Mouse (Mus musculus): ENCODE measurements around the gene Gpc6. TPM values are rescaled to one million over a fixed set of nuclear protein-coding genes. Genes with fewer than 3 reads are reported as not detected.

Gpc6 gene
- total and polyA plus RNA-seq, 3 experiments, result not detected

GRCm38 (mm10) chr14:117648199-117648960 is 723.3 kb downstream of the Gpc6 start:
- dilution Hi-C loops (cut with MboI; ENCODE audit: extremely low pct_ligation_motif_present, extremely low pct_unique_long_range_greater_than_20kb, low sequenced_read_pairs), result no loop called here
- no peaks in the 10 kb centered on the region for H3K79me2 ChIP-seq (replicated peaks; ENCODE audit: control insufficient read depth, extremely low read depth, insufficient read depth, poor library complexity, severe bottlenecking)
- in situ Hi-C loops (cut with MboI; ENCODE audit: low pct_ligation_motif_present, low pct_unique_long_range_greater_than_20kb, low sequenced_read_pairs), result no loop called here

GRCm38 (mm10) chr14:117650141-117650540 is 725.0 kb downstream of the Gpc6 start:
- dilution Hi-C loops (cut with MboI; ENCODE audit: extremely low pct_ligation_motif_present, extremely low pct_unique_long_range_greater_than_20kb, low sequenced_read_pairs) (no loop called here), in situ Hi-C loops (cut with MboI; ENCODE audit: low pct_ligation_motif_present, low pct_unique_long_range_greater_than_20kb, low sequenced_read_pairs) (no loop called here)
- TF ChIP-seq USF2 (conservative IDR thresholded peaks at IDR 0.05; ENCODE audit: low read depth, low read length), result no peak
- TF ChIP-seq NRF1 (IDR thresholded peaks at IDR 0.05; ENCODE audit: low read depth, low read length), result no peak
- no peak for TF ChIP-seq IRF4 (IDR thresholded peaks at IDR 0.05; ENCODE audit: low read depth, low read length)
- no peak for TF ChIP-seq CHD1 (IDR thresholded peaks at IDR 0.05; ENCODE audit: low read depth, low read length)
- no peak for TF ChIP-seq RAD21 (IDR thresholded peaks at IDR 0.05; ENCODE audit: low read depth, low read length)
- no peak for TF ChIP-seq CTCF (conservative IDR thresholded peaks at IDR 0.05 in 1 of 2, IDR thresholded peaks at IDR 0.05 in 1 of 2; ENCODE audit: low read depth in 2 of 2, low read length in 2 of 2)
- TF ChIP-seq POLR2AphosphoS2 (IDR thresholded peaks at IDR 0.05; ENCODE audit: low read depth, low read length), result no peak
- no peak for TF ChIP-seq MAX (IDR thresholded peaks at IDR 0.05; ENCODE audit: low read length)
- no peak for TF ChIP-seq EP300 (IDR thresholded peaks at IDR 0.05; ENCODE audit: low read length)
- no peak for TF ChIP-seq MXI1 (IDR thresholded peaks at IDR 0.05; ENCODE audit: low read depth, low read length)
- TF ChIP-seq RCOR1 (conservative IDR thresholded peaks at IDR 0.05; ENCODE audit: low read depth, low read length), result no peak
- no peak for TF ChIP-seq USF1 (IDR thresholded peaks at IDR 0.05; ENCODE audit: low read depth, low read length)
- TF ChIP-seq BHLHE40 (IDR thresholded peaks at IDR 0.05; ENCODE audit: low read depth, low read length), result no peak
- no peak for TF ChIP-seq ZC3H11A (IDR thresholded peaks at IDR 0.05; ENCODE audit: low read depth, low read length)
- TF ChIP-seq TBP (conservative IDR thresholded peaks at IDR 0.05; ENCODE audit: low read depth, low read length), result no peak
- no peaks in the 10 kb centered on the region for H3K9me3 ChIP-seq (replicated peaks; ENCODE audit: low read length)
- no peak overlapping the region for H3K4me2 ChIP-seq (ENCODE audit: insufficient read depth, low read depth, poor library complexity, severe bottlenecking)
- no peaks in the 10 kb centered on the region for H3K79me2 ChIP-seq (replicated peaks; ENCODE audit: control insufficient read depth, extremely low read depth, insufficient read depth, poor library complexity, severe bottlenecking)
- H3K27ac ChIP-seq (ENCODE audit: insufficient read depth, low read depth), result no peak overlapping the region
- H3K9ac ChIP-seq (ENCODE audit: insufficient read depth, low read depth), result no peak overlapping the region
- no peak overlapping the region for H3K4me3 ChIP-seq (replicated peaks in 1 of 3; ENCODE audit: low read depth in 2 of 3, low read length in 2 of 3, poor library complexity in 1 of 3)
- H3K27me3 ChIP-seq (replicated peaks), result no peaks in the 10 kb centered on the region
- no peaks in the 10 kb centered on the region for H3K36me3 ChIP-seq (replicated peaks in 1 of 2; ENCODE audit: control insufficient read depth in 1 of 2, insufficient read depth in 1 of 2, low read length in 1 of 2)
- DNase-seq (ENCODE audit: extremely low read depth), result no peak
- no peaks in the 10 kb centered on the region for H3K4me1 ChIP-seq (ENCODE audit: control insufficient read depth in 1 of 2, insufficient read depth in 2 of 2)

More at GRCm38 (mm10) chr14:117648199-117648960, 723.3 kb downstream of the Gpc6 start:
- H3K4me3 ChIP-seq (replicated peaks in 1 of 3; ENCODE audit: low read depth in 2 of 3, low read length in 2 of 3, poor library complexity in 1 of 3), result no peak overlapping the region
- no peaks in the 10 kb centered on the region for H3K36me3 ChIP-seq (replicated peaks in 1 of 2; ENCODE audit: control insufficient read depth in 1 of 2, insufficient read depth in 1 of 2, low read length in 1 of 2)
- no peak for TF ChIP-seq MYC (IDR thresholded peaks at IDR 0.05; ENCODE audit: low read depth, low read length)
- TF ChIP-seq USF2 (conservative IDR thresholded peaks at IDR 0.05; ENCODE audit: low read depth, low read length), result no peak
- no peak for TF ChIP-seq GABPA (IDR thresholded peaks at IDR 0.05; ENCODE audit: insufficient replicate concordance, low read depth, low read length)
- TF ChIP-seq JUN (IDR thresholded peaks at IDR 0.05; ENCODE audit: insufficient read depth, low read depth, low read length), result no peak
- no peak for TF ChIP-seq SIN3A (IDR thresholded peaks at IDR 0.05; ENCODE audit: low read length)
- no peak for TF ChIP-seq EP300 (IDR thresholded peaks at IDR 0.05; ENCODE audit: low read length)
- TF ChIP-seq POLR2A (IDR thresholded peaks at IDR 0.05; ENCODE audit: low read depth, low read length), result no peak
- TF ChIP-seq IRF4 (IDR thresholded peaks at IDR 0.05; ENCODE audit: low read depth, low read length), result no peak
- no peak for TF ChIP-seq MAX (IDR thresholded peaks at IDR 0.05; ENCODE audit: low read length)
- TF ChIP-seq CHD1 (IDR thresholded peaks at IDR 0.05; ENCODE audit: low read depth, low read length), result no peak
- TF ChIP-seq MAZ (IDR thresholded peaks at IDR 0.05; ENCODE audit: low read depth, low read length), result no peak
- no peak for TF ChIP-seq TCF12 (IDR thresholded peaks at IDR 0.05; ENCODE audit: low read depth, low read length)
- no peak for TF ChIP-seq RAD21 (IDR thresholded peaks at IDR 0.05; ENCODE audit: low read depth, low read length)
- TF ChIP-seq MAFK (IDR thresholded peaks at IDR 0.05; ENCODE audit: insufficient replicate concordance, low read length), result no peak
- no peak for TF ChIP-seq SMC3 (IDR thresholded peaks at IDR 0.05; ENCODE audit: low read depth, low read length)
- TF ChIP-seq NELFE (IDR thresholded peaks at IDR 0.05; ENCODE audit: low read depth, low read length), result no peak
- TF ChIP-seq JUND (conservative IDR thresholded peaks at IDR 0.05; ENCODE audit: low read depth, low read length), result no peak
- no peak for TF ChIP-seq POLR2AphosphoS2 (IDR thresholded peaks at IDR 0.05; ENCODE audit: low read depth, low read length)
- no peak overlapping the region for H3K4me2 ChIP-seq (ENCODE audit: insufficient read depth, low read depth, poor library complexity, severe bottlenecking)
- H3K9me3 ChIP-seq (replicated peaks; ENCODE audit: low read length), result no peaks in the 10 kb centered on the region
- DNase-seq (ENCODE audit: extremely low read depth), result no peak
- H3K27ac ChIP-seq (ENCODE audit: insufficient read depth, low read depth), result no peak overlapping the region
- H3K4me1 ChIP-seq (ENCODE audit: control insufficient read depth in 1 of 2, insufficient read depth in 2 of 2), result no peaks in the 10 kb centered on the region
- no peaks in the 10 kb centered on the region for H3K27me3 ChIP-seq (replicated peaks)
- no peak overlapping the region for H3K9ac ChIP-seq (ENCODE audit: insufficient read depth, low read depth)

Data from CH12.LX (cell line).